Mouse (Mus musculus): Measurements from ENCODE around the gene Cd19. TPM values are rescaled to one million over a fixed set of nuclear protein-coding genes. Genes with fewer than 3 reads are reported as not detected.
A peak's percentile ranks its signal among the peaks of the same experiment; 100 is the strongest.

Gene Cd19
- polyA plus RNA-seq, 1 experiment from 2014 or later, result 0.09 TPM

DNA sequence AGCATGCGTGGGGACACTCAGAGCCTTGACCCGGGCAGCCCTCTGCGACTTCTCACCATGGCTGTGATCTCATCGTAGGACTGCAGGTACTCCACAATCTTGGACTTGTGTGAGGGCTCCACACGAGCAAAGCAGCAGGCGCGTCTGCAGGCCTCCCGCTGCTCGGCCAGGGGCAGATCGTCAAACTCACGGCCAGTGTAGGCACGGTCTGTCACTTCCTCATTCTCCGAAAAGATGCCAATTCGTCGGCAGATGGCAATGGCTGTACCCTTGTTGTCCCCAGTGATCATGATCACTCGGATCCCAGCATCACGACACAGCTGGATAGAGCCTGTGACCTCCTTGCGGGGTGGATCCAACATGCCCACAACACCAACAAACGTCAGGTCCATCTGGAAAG lies 33.8 kb upstream of the Cd19 start:
- WGBS (ENCODE audit: missing documents), result 54% methylated on average over 19 of the region's 19 CpGs
- H3K36me3 ChIP-seq (ENCODE audit: inconsistent target), result peaks cover 19% of the 10 kb centered on the region

DNA sequence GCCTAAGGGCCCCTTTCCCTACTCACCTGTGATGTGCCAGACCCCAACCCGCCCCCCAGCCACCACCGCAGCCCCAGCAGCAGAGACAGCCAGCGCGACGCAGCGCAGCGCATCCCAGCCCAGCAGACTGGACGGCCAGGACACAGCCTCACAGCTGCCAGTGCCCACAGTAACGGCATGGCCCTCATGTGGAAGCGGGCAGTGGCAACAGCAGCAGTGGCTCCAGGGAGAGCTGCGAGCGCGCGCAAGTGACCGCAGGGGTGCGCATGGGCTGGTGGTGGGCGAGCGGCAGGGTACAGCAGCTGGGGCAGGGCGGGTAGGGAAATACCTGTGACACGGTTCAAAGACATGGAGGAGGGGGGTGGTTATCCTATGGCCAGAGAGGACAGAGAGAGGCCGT lies 31.5 kb upstream of the Cd19 start:
- Histone ChIP-seq H3K4me3 (ENCODE audit: inconsistent target) (no peak overlapping the region), H3K36me3 (ENCODE audit: inconsistent target) (peaks cover 32% of the 10 kb centered on the region), H3K79me2 (ENCODE audit: inconsistent target) (no peaks in the 10 kb centered on the region), H3K27ac (no peak overlapping the region)
- 99% methylated on average over 13 of the region's 21 CpGs for WGBS (ENCODE audit: missing documents)

More for the DNA sequence above, 33.8 kb upstream of the Cd19 start:
- H3K4me3 ChIP-seq (ENCODE audit: inconsistent target), result no peak overlapping the region
- H3K79me2 ChIP-seq (ENCODE audit: inconsistent target), result no peaks in the 10 kb centered on the region
- no peak overlapping the region for H3K27ac ChIP-seq

- WGBS (ENCODE audit: missing documents), result 99% methylated on average over 14 of the region's 15 CpGs
- no peaks in the 10 kb centered on the region for H3K79me2 ChIP-seq (ENCODE audit: inconsistent target)
- no peak overlapping the region for H3K4me3 ChIP-seq (ENCODE audit: inconsistent target)
- H3K27ac ChIP-seq, result no peak overlapping the region
- peaks cover 32% of the 10 kb centered on the region for H3K36me3 ChIP-seq (ENCODE audit: inconsistent target)
These were observed 30.6 kb upstream of the Cd19 start for GRCm38 (mm10) chr7:126445104-126445815.

DNA sequence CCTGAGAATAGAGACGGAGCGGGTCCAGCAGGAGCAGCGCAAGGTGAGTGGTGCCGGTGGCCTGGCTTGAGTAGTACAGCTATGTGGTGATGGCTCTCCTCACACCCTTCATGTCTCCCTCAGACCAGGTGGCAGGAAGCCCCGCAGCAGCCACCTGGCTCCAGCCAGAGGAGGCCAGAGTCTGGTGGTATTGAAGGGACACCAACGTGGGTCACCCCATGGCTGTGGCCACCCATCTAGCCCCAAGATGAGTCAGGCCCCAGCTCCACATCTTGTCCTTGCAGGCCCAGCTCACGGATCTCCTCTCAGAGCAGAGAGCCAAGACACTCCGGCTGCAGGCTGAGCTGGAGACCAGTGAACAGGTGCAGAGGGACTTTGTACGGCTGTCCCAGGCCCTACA lies 29.8 kb upstream of the Cd19 start:
- Histone ChIP-seq H3K36me3 (ENCODE audit: inconsistent target) (peaks cover 32% of the 10 kb centered on the region), H3K27ac (no peak overlapping the region), H3K79me2 (ENCODE audit: inconsistent target) (no peaks in the 10 kb centered on the region), H3K4me3 (ENCODE audit: inconsistent target) (no peak overlapping the region)
- WGBS (ENCODE audit: missing documents), result 93% methylated on average over 9 of the region's 9 CpGs

GRCm38 (mm10) chr7:126443997-126444396 lies 29.3 kb upstream of the Cd19 start:
- WGBS (ENCODE audit: missing documents), result 93% methylated on average over 10 of the region's 10 CpGs
- Histone ChIP-seq H3K4me3 (ENCODE audit: inconsistent target) (no peak overlapping the region), H3K27ac (no peak overlapping the region), H3K79me2 (ENCODE audit: inconsistent target) (no peaks in the 10 kb centered on the region), H3K36me3 (ENCODE audit: inconsistent target) (peaks cover 32% of the 10 kb centered on the region)

DNA sequence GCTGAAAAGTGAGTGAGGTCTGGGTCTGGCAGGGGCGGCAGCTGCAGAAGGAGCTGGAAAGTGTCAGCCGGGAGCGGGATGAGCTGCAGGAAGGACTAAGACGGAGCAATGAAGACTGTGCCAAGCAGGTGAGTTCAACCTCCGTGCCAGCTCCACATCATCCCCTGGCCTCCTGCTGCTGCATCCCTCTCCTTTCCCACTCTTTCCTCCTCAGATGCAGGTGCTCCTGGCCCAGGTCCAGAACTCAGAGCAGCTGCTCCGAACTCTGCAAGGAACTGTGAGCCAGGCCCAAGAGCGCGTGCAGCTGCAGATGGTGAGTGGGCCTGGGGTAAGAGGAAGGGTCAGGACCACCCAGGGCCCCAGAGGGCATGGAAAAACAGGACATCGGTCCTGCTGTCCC lies 25.4 kb upstream of the Cd19 start:
- Histone ChIP-seq H3K4me3 (ENCODE audit: inconsistent target) (no peak overlapping the region), H3K36me3 (ENCODE audit: inconsistent target) (peaks cover 25% of the 10 kb centered on the region), H3K79me2 (ENCODE audit: inconsistent target) (no peaks in the 10 kb centered on the region), H3K27ac (no peak overlapping the region)
- WGBS (ENCODE audit: missing documents), result 94% methylated on average over 9 of the region's 9 CpGs

DNA sequence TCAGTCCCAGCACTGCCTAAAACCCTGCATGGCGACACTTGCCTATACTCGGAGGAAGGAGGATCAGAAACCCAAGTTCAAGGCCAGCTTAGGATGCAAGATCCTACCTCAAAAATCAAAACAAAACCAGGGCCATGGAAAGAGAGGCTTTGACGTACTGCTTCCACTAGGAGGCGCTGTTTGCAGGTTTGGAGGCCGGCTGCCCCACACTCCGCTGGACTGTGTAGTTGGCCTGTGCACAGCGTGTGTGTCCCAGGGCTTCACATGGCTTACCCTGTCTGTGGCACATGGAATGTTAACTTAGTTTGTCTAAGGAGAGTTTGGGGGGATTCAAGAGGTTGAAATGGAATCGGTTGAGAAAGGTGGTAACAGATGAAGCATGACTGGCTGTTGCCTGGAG lies 22.2 kb upstream of the Cd19 start:
- Histone ChIP-seq H3K4me3 (ENCODE audit: inconsistent target) (no peak overlapping the region), H3K79me2 (ENCODE audit: inconsistent target) (no peaks in the 10 kb centered on the region), H3K36me3 (ENCODE audit: inconsistent target) (peaks cover 15% of the 10 kb centered on the region; the same call in 1 of the 2 replicates), H3K27ac (no peak overlapping the region)
- 26% methylated on average over 8 of the region's 8 CpGs for WGBS (ENCODE audit: missing documents)

DNA sequence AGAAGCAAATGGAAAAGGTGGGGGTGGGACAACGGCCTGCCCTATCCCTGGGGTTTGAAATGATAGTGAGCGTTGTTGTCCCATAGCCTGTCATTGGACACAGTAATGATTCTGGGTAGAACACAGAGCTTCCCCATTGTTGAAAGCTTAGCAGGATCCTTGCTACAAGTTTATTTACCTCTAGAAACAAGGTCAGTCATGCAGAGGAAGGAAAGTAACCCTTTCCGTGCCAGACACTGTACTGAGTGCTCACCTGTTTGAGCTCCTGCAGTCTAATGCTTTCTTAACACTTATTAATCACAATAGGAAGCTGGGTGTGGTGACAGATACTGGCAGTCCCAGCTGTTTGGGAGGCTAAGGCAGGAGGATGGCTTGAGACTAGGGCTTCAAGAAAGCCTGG lies 21.1 kb upstream of the Cd19 start:
- no peak overlapping the region for H3K27ac ChIP-seq
- no peak overlapping the region for H3K4me3 ChIP-seq (ENCODE audit: inconsistent target)
- H3K79me2 ChIP-seq (ENCODE audit: inconsistent target), result no peaks in the 10 kb centered on the region
- 89% methylated on average over 3 of the region's 3 CpGs for WGBS (ENCODE audit: missing documents)
- H3K36me3 ChIP-seq (ENCODE audit: inconsistent target), result peaks cover 10% of the 10 kb centered on the region; the same call in 1 of the 2 replicates

- H3K36me3 ChIP-seq (ENCODE audit: inconsistent target), result peaks cover 10% of the 10 kb centered on the region; the same call in 1 of the 2 replicates
- WGBS (ENCODE audit: missing documents), result 96% methylated on average over 7 of the region's 7 CpGs
- peaks cover 4% of the 10 kb centered on the region; the same call in 1 of the 2 replicates for H3K79me2 ChIP-seq (ENCODE audit: inconsistent target)
- H3K27ac ChIP-seq, result no peak overlapping the region
- H3K4me3 ChIP-seq (ENCODE audit: inconsistent target), result no peak overlapping the region
These were observed 20.0 kb upstream of the Cd19 start for GRCm38 (mm10) chr7:126434726-126435125.

DNA sequence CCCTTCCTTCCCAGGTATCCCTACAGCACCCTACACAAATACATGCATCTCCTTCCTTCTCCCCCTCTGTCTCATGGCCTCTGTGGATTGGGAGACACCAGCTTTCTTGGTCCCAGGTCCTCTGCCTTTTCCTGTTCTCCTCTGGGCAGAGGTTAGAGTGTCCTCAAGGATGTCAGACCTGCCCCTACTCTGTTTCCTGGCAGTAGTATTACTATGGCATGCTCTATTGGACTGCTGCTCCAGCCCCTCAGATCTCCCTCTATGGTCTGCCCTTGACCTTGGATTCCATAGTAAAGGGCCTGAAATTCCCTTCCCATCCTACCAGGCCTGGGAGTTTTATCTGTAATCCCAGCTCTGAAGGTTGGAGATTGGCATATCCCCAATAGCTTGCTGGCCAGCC lies 15.5 kb upstream of the Cd19 start:
- peaks cover 4% of the 10 kb centered on the region; the same call in 1 of the 2 replicates for H3K79me2 ChIP-seq (ENCODE audit: inconsistent target)
- H3K36me3 ChIP-seq (ENCODE audit: inconsistent target), result peaks cover 10% of the 10 kb centered on the region; the same call in 1 of the 2 replicates
- H3K27ac ChIP-seq, result no peak overlapping the region
- no peak overlapping the region for H3K4me3 ChIP-seq (ENCODE audit: inconsistent target)

DNA sequence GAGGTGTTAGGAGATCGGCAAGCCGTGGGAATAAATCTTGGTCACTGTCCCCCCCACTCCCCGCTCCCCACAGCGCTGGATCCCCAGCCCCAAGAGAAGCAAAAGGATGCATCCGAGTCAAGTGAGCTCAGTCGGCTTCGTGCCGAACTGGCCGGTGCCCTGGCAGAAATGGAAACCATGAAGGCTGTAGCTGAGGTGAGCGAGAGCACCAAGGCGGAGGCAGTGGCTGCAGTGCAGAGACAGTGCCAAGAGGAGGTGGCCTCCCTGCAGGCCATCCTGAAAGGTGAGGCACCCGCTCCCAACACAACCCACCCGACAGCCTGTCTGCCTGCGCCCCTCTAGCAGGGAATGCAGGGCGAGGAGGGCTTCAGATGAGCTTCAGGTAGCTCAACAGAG lies 14.8 kb upstream of the Cd19 start:
- 48% methylated on average over 15 of the region's 15 CpGs for WGBS (ENCODE audit: missing documents)
- H3K27ac ChIP-seq, result no peak overlapping the region
- H3K36me3 ChIP-seq (ENCODE audit: inconsistent target), result 0 out of 2 replicates have a peak, but pooled peaks cover 6% of the 10 kb centered on the region
- H3K4me3 ChIP-seq (ENCODE audit: inconsistent target), result peak overlapping the region; percentile 45
- peaks cover 4% of the 10 kb centered on the region; the same call in 1 of the 2 replicates for H3K79me2 ChIP-seq (ENCODE audit: inconsistent target)

- under 1% methylated on average over 76 of the region's 82 CpGs for WGBS (ENCODE audit: missing documents)
- Histone ChIP-seq H3K79me2 (ENCODE audit: inconsistent target) (peaks cover 4% of the 10 kb centered on the region; the same call in 1 of the 2 replicates), H3K27ac (no peak within 1 kb of the TSS), H3K4me3 (ENCODE audit: inconsistent target) (peak within 1 kb of the TSS; percentile 45), H3K36me3 (ENCODE audit: inconsistent target) (no peaks in the 10 kb centered on the region)
These were observed 14.2 kb upstream of the Cd19 start, which contains the start of gene Rabep2 for GRCm38 (mm10) chr7:126428631-126429502. Rabep2 (plus strand) TSS chr7:126428759.

DNA sequence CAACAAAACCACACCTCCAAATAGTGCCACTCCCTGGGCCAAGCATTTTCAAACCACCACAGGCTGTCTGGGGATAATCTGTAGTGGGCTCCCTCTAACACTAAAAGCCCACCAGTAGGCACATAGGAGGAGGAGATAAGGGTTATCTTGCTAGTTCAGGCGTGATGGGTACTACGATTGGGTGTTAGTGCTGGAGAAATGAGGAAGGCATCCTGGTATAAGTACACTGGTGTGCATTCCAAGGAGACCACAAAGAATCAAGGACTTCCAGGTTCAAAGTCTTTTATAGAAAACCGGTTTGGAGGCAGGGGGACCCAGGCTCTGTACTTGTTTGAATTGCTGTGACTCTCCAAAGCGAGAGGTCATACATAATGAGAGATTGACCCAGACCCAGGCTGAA lies 13.5 kb upstream of the Cd19 start:
- Histone ChIP-seq H3K36me3 (ENCODE audit: inconsistent target) (no peaks in the 10 kb centered on the region), H3K4me3 (ENCODE audit: inconsistent target) (peak overlapping the region; percentile 45; the same call in 1 of the 2 replicates), H3K79me2 (ENCODE audit: inconsistent target) (peaks cover 4% of the 10 kb centered on the region; the same call in 1 of the 2 replicates), H3K27ac (no peak overlapping the region)
- WGBS (ENCODE audit: missing documents), result 47% methylated on average over 4 of the region's 4 CpGs

GRCm38 (mm10) chr7:126427323-126427860 lies 12.7 kb upstream of the Cd19 start:
- H3K36me3 ChIP-seq (ENCODE audit: inconsistent target), result no peaks in the 10 kb centered on the region
- 89% methylated on average over 11 of the region's 13 CpGs for WGBS (ENCODE audit: missing documents)
- peaks cover 4% of the 10 kb centered on the region; the same call in 1 of the 2 replicates for H3K79me2 ChIP-seq (ENCODE audit: inconsistent target)
- H3K27ac ChIP-seq, result no peak overlapping the region
- H3K4me3 ChIP-seq (ENCODE audit: inconsistent target), result no peak overlapping the region
